Mouse (Mus musculus) midbrain, embryonic 10.5 days (tissue): ENCODE results near the gene 4921539E11Rik. TPM values are rescaled to one million over a fixed set of nuclear protein-coding genes. Genes with fewer than 3 reads are reported as not detected.

ENCODE experiments used
- polyA plus RNA-seq: library from polyadenylated mRNA; unstranded; fragments of >200 nt; fragmentation: Nextera tagmentation; extraction: Ambion mirVana; gene quantifications from 2 replicates; pipeline ENCODE4 v1.2.1, GENCODE M21; 2016

4921539E11Rik gene
- polyA plus RNA-seq, 1 experiment from 2014 or later, result not detected

Other genes with a start within 250 kb of the 4921539E11Rik start
- gene Mier1, start 176.5 kb downstream of the 4921539E11Rik start, polyA plus RNA-seq, result 31.0 and 32.7 TPM in 2 replicates
- 4.5 and 5.5 TPM in 2 replicates for gene Wdr78, start 176.3 kb downstream of the 4921539E11Rik start, polyA plus RNA-seq
- gene Slc35d1, start 75.7 kb downstream of the 4921539E11Rik start, polyA plus RNA-seq, result 8.3 and 8.8 TPM in 2 replicates
- 15.9 and 16.8 TPM in 2 replicates for gene Oma1, start 22.9 kb upstream of the 4921539E11Rik start, polyA plus RNA-seq